Mouse (Mus musculus): ENCODE data around the gene Selenok. TPM values are rescaled to one million over a fixed set of nuclear protein-coding genes. Genes with fewer than 3 reads are reported as not detected.

Selenok gene
- polyA plus RNA-seq, 1 experiment from 2014 or later, result 133 TPM

DNA sequence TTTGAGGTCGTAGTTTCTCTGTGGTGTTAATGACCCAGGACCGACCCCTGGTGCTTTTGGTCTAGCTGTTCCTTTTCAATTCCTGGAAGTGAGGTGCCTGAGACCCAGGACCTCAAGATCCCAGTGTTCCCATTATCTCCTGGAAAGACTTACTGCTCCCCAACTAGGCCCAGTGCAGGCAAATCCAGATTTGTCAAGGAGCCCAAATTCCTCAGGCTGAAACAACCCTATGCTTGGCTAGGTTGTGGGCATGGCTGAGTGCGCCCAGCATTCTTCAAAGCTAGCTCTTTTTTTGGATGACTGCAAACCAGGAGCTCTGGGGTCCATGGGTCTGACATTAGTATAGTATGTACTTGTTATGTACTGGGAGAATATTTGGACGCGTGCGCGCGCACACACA, 51.3 kb downstream of the Selenok start:
- H3K4me1 ChIP-seq, result no peaks in the 10 kb centered on the region
- 80% methylated on average over 8 of the region's 8 CpGs for WGBS (ENCODE audit: insufficient replicate concordance)

DNA sequence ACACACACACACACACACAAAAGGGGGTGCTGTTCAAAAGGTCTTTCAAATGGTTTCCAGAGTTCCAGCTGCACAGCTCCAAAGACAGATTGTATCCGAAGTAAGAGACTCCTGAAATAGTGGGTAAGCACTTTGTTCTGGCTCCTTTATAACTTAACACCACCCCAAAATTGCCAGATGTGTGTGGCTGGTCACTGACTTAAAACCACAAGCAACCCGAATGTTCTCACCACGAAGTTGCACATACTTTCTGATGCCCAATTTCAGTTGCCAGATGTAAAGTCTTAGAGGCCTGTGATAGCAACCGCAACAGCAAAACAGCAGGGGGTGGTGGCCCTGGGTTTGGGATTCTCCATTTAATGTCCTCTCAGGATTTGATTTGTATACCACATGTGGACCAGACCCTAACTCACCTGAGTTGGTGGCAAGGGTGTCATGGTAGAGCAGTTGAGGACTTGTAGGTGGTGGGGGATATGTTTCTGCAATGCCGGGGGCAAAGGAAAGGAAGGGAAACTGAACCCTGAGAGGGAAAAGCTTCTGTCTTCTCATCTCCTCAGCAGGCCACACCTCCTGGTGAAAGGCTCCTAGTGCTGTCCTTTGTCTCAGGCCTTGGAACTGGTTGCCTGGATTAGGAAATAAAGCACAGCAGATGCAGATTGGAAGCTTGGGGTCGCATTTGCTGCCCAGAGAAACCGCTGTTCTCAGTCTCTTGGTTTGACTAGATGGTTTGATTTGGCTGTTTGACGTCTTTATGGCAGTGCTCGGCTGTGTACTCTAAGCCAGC, 51.9 kb downstream of the Selenok start:
- no peak overlapping the region for H3K27ac ChIP-seq
- no peaks in the 10 kb centered on the region for H3K36me3 ChIP-seq
- no peak for ATAC-seq
- H3K4me2 ChIP-seq, result no peak overlapping the region
- no peaks in the 10 kb centered on the region for H3K27me3 ChIP-seq (replicated peaks)
- no peak overlapping the region for H3K4me3 ChIP-seq
- no peak overlapping the region for H3K9ac ChIP-seq
- no peaks in the 10 kb centered on the region for H3K4me1 ChIP-seq
- H3K9me3 ChIP-seq (replicated peaks), result no peaks in the 10 kb centered on the region
- WGBS (ENCODE audit: insufficient replicate concordance), result 45% methylated on average over 9 of the region's 9 CpGs

More for the DNA sequence above, 51.3 kb downstream of the Selenok start:
- no peak overlapping the region for H3K4me2 ChIP-seq
- H3K4me3 ChIP-seq, result no peak overlapping the region
- H3K27ac ChIP-seq, result no peak overlapping the region
- no peak overlapping the region for H3K9ac ChIP-seq
- H3K9me3 ChIP-seq (replicated peaks), result no peaks in the 10 kb centered on the region
- no peak for ATAC-seq
- no peaks in the 10 kb centered on the region for H3K36me3 ChIP-seq
- H3K27me3 ChIP-seq (replicated peaks), result no peaks in the 10 kb centered on the region

DNA sequence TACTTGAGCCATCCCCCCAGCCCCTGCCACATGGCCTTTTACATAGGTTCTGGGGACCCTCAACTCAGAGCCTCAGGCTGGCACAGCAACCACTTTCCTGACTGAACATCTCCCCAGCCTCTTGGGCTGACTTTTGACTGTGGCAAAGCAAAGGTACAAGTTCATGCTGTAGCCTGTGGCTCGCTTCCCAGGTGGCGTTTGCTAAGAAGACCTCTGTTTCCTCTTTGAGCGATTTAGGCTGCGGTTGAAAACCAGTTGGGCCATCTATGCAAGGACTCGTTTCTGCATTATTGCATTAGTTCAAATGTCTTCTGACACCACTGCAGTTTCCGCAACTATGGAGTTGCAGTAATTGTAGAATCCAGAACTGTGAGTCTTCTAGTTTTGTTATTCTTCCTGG, 54.4 kb downstream of the Selenok start:
- Histone ChIP-seq H3K36me3 (no peaks in the 10 kb centered on the region), H3K9me3 (replicated peaks) (no peaks in the 10 kb centered on the region), H3K27ac (no peak overlapping the region), H3K27me3 (replicated peaks) (no peaks in the 10 kb centered on the region), H3K4me1 (no peaks in the 10 kb centered on the region), H3K4me2 (no peak overlapping the region), H3K4me3 (no peak overlapping the region), H3K9ac (no peak overlapping the region)
- no peak for ATAC-seq
- WGBS (ENCODE audit: insufficient replicate concordance), result 58% methylated on average over 6 of the region's 6 CpGs

DNA sequence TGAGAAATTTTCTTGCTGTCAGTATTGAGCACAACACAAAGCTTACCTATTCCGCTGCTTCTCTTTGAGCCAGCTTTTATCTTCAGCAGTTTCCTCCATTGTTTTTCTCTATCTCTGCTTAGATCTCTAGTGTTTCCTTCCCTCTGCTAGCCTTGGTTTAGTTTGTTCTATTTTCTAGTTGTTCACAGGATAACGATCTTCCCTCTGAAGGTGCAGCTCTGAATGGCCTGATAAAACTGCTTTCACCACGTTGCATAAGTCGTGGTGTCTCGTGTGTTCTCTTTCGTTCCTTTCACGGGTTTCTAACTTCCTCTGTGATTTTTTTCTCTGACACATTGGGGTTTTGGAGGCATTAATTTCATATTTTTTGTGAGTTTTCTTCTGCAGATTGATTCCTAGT, 56.3 kb downstream of the Selenok start:
- Histone ChIP-seq H3K27me3 (replicated peaks) (no peaks in the 10 kb centered on the region), H3K4me3 (no peak overlapping the region), H3K36me3 (no peaks in the 10 kb centered on the region), H3K9ac (no peak overlapping the region), H3K27ac (no peak overlapping the region), H3K4me2 (no peak overlapping the region), H3K4me1 (no peaks in the 10 kb centered on the region), H3K9me3 (replicated peaks) (no peaks in the 10 kb centered on the region)
- WGBS (ENCODE audit: insufficient replicate concordance), result 9% methylated on average over 7 of the region's 7 CpGs
- ATAC-seq, result no peak

Small RNA genes lying within 50 kb of the gene (microRNA-seq; reads per million reads assigned to microRNA genes)
- gene Mir6947, result 1.8 reads per million

Other genes with a start within 250 kb of the Selenok start
- 0.39 and 0.48 TPM in 2 replicates for gene Cacna2d3, start 246.4 kb upstream of the Selenok start, polyA plus RNA-seq (2016; fragmentation: Nextera tagmentation; extraction: Ambion mirVana)
- 32.5 and 36.3 TPM in 2 replicates for gene Actr8, start 10.0 kb downstream of the Selenok start, polyA plus RNA-seq (2016; fragmentation: Nextera tagmentation; extraction: Ambion mirVana)
- gene Il17rb, start 40.6 kb downstream of the Selenok start, polyA plus RNA-seq (2016; fragmentation: Nextera tagmentation; extraction: Ambion mirVana), result 0.39 and 0.57 TPM in 2 replicates
- gene Chdh, start 40.7 kb downstream of the Selenok start, polyA plus RNA-seq (2016; fragmentation: Nextera tagmentation; extraction: Ambion mirVana), result 0.25 and 0.26 TPM in 2 replicates